Mouse (Mus musculus) kidney, postnatal 25 days (tissue): ENCODE measurements around the gene Mob1b.
A peak's percentile ranks its signal among the peaks of the same experiment; 100 is the strongest.

Experiments
- DNase-seq, 2 experiments: peaks; one replicate each; pipeline ENCODE4 v3.0.0; 2021; ENCODE audit warnings: mixed read lengths in 2 of 2

Mob1b gene

GRCm38 (mm10) chr5:88720116-88721002, at the start of gene Mob1b:
Mob1b (plus strand) TSS chr5:88720855.
- peak; percentile 99 for DNase-seq

GRCm38 (mm10) chr5:88674703-88675442, 45.8 kb upstream of the Mob1b start:
- peak; percentile 67 to 88 for DNase-seq

- peak; percentile 95 to 98 for DNase-seq
These were observed 44.9 kb upstream of the Mob1b start, which contains the start of gene Grsf1 for GRCm38 (mm10) chr5:88675443-88676387. Grsf1 (minus strand) TSS chr5:88676171.

GRCm38 (mm10) chr5:88678929-88679328, 41.7 kb upstream of the Mob1b start:
- DNase-seq: no peak

GRCm38 (mm10) chr5:88679341-88679740, 41.3 kb upstream of the Mob1b start:
- DNase-seq: no peak

GRCm38 (mm10) chr5:88680567-88680966, 40.1 kb upstream of the Mob1b start:
- no peak for DNase-seq

GRCm38 (mm10) chr5:88683706-88684105, 36.9 kb upstream of the Mob1b start:
- DNase-seq: no peak

GRCm38 (mm10) chr5:88684226-88684625, 36.4 kb upstream of the Mob1b start:
- no peak for DNase-seq

GRCm38 (mm10) chr5:88685306-88685705, 35.3 kb upstream of the Mob1b start:
- no peak for DNase-seq

- DNase-seq: no peak
These were observed 34.8 kb upstream of the Mob1b start for GRCm38 (mm10) chr5:88685745-88686299.

GRCm38 (mm10) chr5:88687996-88688406, 32.7 kb upstream of the Mob1b start:
- DNase-seq: no peak

GRCm38 (mm10) chr5:88688583-88689187, 32.0 kb upstream of the Mob1b start:
- DNase-seq: no peak

- no peak for DNase-seq
These were observed 31.2 kb upstream of the Mob1b start for GRCm38 (mm10) chr5:88689279-88689938.

GRCm38 (mm10) chr5:88690681-88691505, 29.8 kb upstream of the Mob1b start:
- DNase-seq: no peak

GRCm38 (mm10) chr5:88691506-88692095, 29.1 kb upstream of the Mob1b start:
- DNase-seq: peak in 1 of 2 experiments; percentile 65

GRCm38 (mm10) chr5:88692586-88692985, 28.1 kb upstream of the Mob1b start:
- DNase-seq: no peak

- no peak for DNase-seq
These were observed 27.6 kb upstream of the Mob1b start for GRCm38 (mm10) chr5:88693057-88693456.

- no peak for DNase-seq
These were observed 23.4 kb upstream of the Mob1b start for GRCm38 (mm10) chr5:88697291-88697690.

- DNase-seq: no peak
These were observed 21.3 kb upstream of the Mob1b start for GRCm38 (mm10) chr5:88699251-88699913.
